Mouse (Mus musculus) intestine, postnatal 0 days (tissue): ENCODE measurements around the gene AI661453. TPM values are rescaled to one million over a fixed set of nuclear protein-coding genes. Genes with fewer than 3 reads are reported as not detected.

ENCODE experiments used
- ATAC-seq: fragments of 200-750 bp; cut with Nextera tagmentation; 2 replicates; pipeline ENCODE4 v1.8.0; 2017; ENCODE audit warnings: mild to moderate bottlenecking, moderate TSS enrichment, moderate library complexity
- H3K27ac ChIP-seq: fragments of 300-500 bp; sonication (generic); 2 replicates; pipeline ENCODE4 v1.5.1; 2014; ENCODE audit warnings: mild to moderate bottlenecking, low read depth, low read length, moderate library complexity
- H3K27me3 ChIP-seq: fragments of 300-500 bp; sonication (generic); replicated peaks from 2 replicates; pipeline ENCODE4 v1.6.1; 2014; ENCODE audit warnings: low read length, mixed read lengths; ENCODE audit not compliant: control insufficient read depth, insufficient read depth
- H3K36me3 ChIP-seq: fragments of 300-500 bp; sonication (generic); 2 replicates; pipeline ENCODE4 v1.6.1; 2014; ENCODE audit warnings: mild to moderate bottlenecking, moderate library complexity; ENCODE audit not compliant: control insufficient read depth, insufficient read depth
- H3K4me1 ChIP-seq: fragments of 300-500 bp; sonication (generic); replicated peaks from 2 replicates; pipeline ENCODE4 v1.6.1; 2014; ENCODE audit warnings: antibody characterized with exemption, low read length, mixed read lengths; ENCODE audit not compliant: control insufficient read depth, insufficient read depth
- H3K4me2 ChIP-seq: fragments of 300-500 bp; sonication (generic); replicated peaks from 2 replicates; pipeline ENCODE4 v1.6.1; 2014; ENCODE audit warnings: low read depth, mild to moderate bottlenecking, moderate library complexity
- H3K4me3 ChIP-seq: fragments of 300-500 bp; sonication (generic); 2 replicates; pipeline ENCODE4 v1.5.1; 2014; ENCODE audit warnings: low read depth, low read length
- H3K9ac ChIP-seq: fragments of 300-500 bp; sonication (generic); 2 replicates; pipeline ENCODE4 v1.6.1; 2014; ENCODE audit warnings: mild to moderate bottlenecking, low read depth, low read length
- H3K9me3 ChIP-seq: fragments of 300-500 bp; sonication (generic); 2 replicates; pipeline ENCODE4 v1.6.1; 2016; ENCODE audit warnings: mixed run types; ENCODE audit not compliant: control insufficient read depth
- CTCF ChIP-seq: sonication (generic); IDR thresholded peaks from 2 replicates; pipeline ENCODE4 v1.5.1; 2016; ENCODE audit warnings: low read depth, mild to moderate bottlenecking, control low read depth, antibody characterized with exemption, moderate library complexity
- WGBS: fragments of 180-500 bp; shearing (Covaris S2); extraction: QIAGEN DNeasy Blood & Tissue Kit; methylation state at CpG from one replicate; pipeline ENCODE4 v1.1.7; 2014; 5-methylcytosine and 5-hydroxymethylcytosine counted together
- polyA plus RNA-seq: library from polyadenylated mRNA; unstranded; fragments of >200 nt; fragmentation: Nextera tagmentation; extraction: Ambion mirVana; gene quantifications from 2 replicates; pipeline ENCODE4 v1.2.1, GENCODE M21; 2015

The AI661453 gene
- polyA plus RNA-seq, 1 experiment from 2014 or later, result 6.1 TPM

DNA sequence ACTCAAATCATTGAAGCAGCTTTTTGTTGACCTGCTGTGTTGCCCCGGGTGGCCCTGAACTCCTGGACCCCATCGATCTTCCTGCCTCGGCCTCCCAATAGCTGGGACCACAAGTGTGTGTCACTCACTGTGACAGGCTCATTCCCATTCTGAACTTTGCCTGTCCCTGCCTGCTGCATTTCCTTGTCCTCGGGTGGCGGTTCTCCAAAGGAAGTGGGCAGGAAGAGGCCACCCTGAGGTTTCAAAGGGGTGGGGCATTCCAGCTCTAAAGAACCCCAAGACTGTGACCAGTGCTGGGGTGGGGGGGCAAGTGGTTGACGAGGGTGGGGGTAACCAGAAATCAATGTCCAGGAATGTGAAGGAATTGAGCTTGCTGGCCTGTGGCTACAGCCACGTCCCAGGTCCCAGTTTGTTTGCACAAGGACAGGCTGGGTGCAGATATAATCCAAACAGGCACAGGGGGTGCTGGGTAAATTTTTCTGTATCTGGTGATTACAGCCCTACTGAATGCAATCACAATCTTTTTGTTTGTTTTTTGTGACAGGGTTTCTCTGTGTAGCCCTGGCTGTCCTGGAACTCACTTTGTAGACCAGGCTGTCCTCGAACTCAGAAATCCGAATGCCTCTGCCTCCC, 3.1 kb downstream of the AI661453 start:
- no peak for TF ChIP-seq CTCF
- Histone ChIP-seq H3K9me3 (no peaks in the 10 kb centered on the region), H3K27ac (peak overlapping the region; percentile 88), H3K36me3 (no peaks in the 10 kb centered on the region; the same call in 1 of the 2 replicates), H3K27me3 (no peaks in the 10 kb centered on the region), H3K9ac (peak overlapping the region; percentile 45; the same call in 1 of the 2 replicates), H3K4me2 (peak overlapping the region; percentile 71), H3K4me1 (peaks cover 8% of the 10 kb centered on the region; the same call in 1 of the 2 replicates), H3K4me3 (no peak overlapping the region)
- peak; percentile 67 for ATAC-seq
- 24% methylated on average over 9 of the region's 9 CpGs for WGBS

DNA sequence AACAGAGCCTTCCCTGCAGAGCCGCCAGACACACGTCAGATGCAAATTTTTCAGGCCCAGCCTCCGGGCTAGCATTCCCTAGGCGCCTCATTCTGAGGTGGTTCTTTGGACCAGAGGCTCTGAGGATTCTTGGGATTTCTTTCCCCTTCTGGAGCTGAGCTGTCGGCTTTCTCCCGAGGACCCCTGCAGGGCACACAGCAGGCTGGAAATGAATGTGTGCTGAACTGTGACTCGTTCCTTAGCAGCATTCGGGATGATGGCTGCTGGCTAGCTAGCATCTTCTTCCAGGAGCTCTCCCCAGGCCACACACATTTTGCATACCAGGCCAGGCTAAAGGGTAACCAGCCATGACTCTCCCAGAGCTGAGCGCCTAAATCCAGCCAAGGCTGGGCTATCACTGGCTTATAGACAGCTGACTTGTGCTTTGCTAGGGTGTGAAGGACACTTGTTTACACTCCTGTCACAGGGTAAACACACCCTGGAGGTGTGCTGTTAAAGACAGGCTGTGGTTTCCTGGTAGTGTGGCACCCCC, 4.0 kb downstream of the AI661453 start:
- Histone ChIP-seq H3K9ac (peak overlapping the region; percentile 45), H3K4me3 (no peak overlapping the region), H3K27ac (peak overlapping the region; percentile 88), H3K27me3 (no peaks in the 10 kb centered on the region), H3K4me1 (peaks cover 12% of the 10 kb centered on the region; the same call in 1 of the 2 replicates), H3K36me3 (no peaks in the 10 kb centered on the region; the same call in 1 of the 2 replicates), H3K9me3 (no peaks in the 10 kb centered on the region), H3K4me2 (peak overlapping the region; percentile 35; the same call in 1 of the 2 replicates)
- WGBS, result 28% methylated on average over 9 of the region's 9 CpGs
- no peak for TF ChIP-seq CTCF
- no peak for ATAC-seq

DNA sequence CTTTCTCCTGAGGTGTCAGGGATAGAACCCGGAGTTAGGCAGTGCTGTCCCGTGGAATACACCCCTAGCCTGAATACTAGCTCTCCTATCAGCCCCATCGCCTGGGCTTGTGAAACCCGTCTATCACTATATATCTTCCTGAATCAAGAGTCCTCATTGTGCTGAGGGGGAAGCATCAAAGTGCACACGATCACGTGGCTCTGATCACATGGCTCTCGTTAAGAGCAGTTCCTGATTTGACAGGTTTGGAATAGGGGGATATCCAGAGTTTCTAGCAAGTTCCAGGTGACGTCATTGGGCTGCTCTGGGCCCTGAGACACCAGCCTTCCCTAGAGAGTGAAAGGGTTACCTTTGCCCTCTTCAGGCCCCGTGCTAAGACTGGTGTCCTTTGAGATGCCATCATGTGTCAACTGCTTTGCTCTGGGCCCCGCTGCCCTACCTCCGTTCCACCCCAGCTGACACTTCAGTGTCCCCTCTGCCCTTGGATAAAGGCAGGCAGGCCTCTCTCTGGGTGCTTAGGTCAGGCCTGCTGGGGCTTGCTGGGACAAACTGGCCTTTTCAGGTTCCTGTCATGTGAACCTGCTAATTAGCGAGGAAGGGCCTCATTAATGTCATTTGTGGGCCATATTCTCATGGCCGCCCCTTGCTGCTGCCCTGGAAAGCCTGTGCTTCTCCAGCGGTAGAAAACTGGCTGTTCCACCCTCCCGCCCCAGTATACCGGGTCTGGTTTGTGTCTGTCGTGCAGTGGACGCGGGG, 5.1 kb downstream of the AI661453 start:
- 33% methylated on average over 19 of the region's 19 CpGs for WGBS
- peak overlapping the region; percentile 88 for H3K27ac ChIP-seq

DNA sequence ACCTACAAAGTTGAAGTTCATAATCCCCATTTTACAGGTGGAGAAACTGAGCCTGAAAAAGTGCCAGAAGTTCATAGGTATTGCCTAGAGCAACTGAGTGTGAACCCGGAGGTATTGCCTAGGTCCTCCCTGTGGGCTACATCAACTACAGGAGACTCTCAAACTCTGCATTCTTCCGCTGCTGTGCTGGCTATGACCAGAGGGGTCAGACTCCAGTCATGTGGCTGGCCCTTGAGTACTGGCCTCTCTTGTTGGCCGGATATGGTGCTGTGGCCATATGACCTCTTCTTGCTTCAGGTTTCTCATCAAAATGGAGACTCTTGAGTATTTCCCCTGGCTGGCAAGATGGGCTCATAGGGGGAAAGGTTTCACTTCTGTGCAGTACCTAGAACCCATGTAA, 5.9 kb downstream of the AI661453 start:
- H3K4me2 ChIP-seq, result 0 out of 2 replicates have a peak overlapping the region, but pooled peaks have one; percentile 10
- peaks cover 12% of the 10 kb centered on the region; the same call in 1 of the 2 replicates for H3K4me1 ChIP-seq
- H3K36me3 ChIP-seq, result no peaks in the 10 kb centered on the region; the same call in 1 of the 2 replicates
- 66% methylated on average over 3 of the region's 3 CpGs for WGBS
- no peak overlapping the region for H3K9ac ChIP-seq
- no peaks in the 10 kb centered on the region for H3K9me3 ChIP-seq
- no peak for ATAC-seq
- H3K4me3 ChIP-seq, result no peak overlapping the region
- no peaks in the 10 kb centered on the region for H3K27me3 ChIP-seq
- TF ChIP-seq CTCF, result peak; percentile 43
- peak overlapping the region; percentile 88 for H3K27ac ChIP-seq

More for the DNA sequence above, 5.1 kb downstream of the AI661453 start:
- Histone ChIP-seq H3K9me3 (no peaks in the 10 kb centered on the region), H3K27me3 (no peaks in the 10 kb centered on the region), H3K36me3 (no peaks in the 10 kb centered on the region; the same call in 1 of the 2 replicates), H3K4me2 (0 out of 2 replicates have a peak overlapping the region, but pooled peaks have one; percentile 10), H3K9ac (no peak overlapping the region), H3K4me3 (no peak overlapping the region), H3K4me1 (peaks cover 12% of the 10 kb centered on the region; the same call in 1 of the 2 replicates)
- ATAC-seq, result peak; percentile 72
- no peak for TF ChIP-seq CTCF

DNA sequence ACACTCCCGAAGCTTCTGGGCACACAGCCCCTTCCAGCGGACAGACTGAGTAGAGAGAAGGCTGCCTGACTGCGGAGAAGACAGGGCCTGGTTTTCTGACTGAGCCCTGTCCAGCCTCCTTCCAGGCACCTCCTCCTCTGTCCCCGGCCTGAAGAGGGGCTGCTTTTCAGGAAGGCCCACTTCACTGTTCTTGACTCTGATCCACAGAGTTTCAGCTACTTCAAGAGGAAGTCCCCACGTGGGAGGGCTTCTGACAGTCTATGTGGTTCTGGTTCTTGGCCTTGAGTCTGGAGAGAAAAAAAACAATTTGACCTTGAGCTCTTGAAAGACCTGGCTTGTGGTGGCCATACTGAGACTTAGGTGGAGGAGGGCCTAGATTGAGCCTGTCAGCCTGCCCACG, 7.7 kb downstream of the AI661453 start:
- H3K27ac ChIP-seq, result peak overlapping the region; percentile 36
- peaks cover 17% of the 10 kb centered on the region; the same call in 1 of the 2 replicates for H3K4me1 ChIP-seq
- no peaks in the 10 kb centered on the region for H3K27me3 ChIP-seq
- WGBS, result 53% methylated on average over 6 of the region's 6 CpGs
- no peaks in the 10 kb centered on the region for H3K9me3 ChIP-seq
- H3K9ac ChIP-seq, result peak overlapping the region; percentile 34
- no peak for ATAC-seq
- H3K4me2 ChIP-seq, result no peak overlapping the region
- TF ChIP-seq CTCF, result no peak
- H3K36me3 ChIP-seq, result peaks cover 5% of the 10 kb centered on the region; the same call in 1 of the 2 replicates
- H3K4me3 ChIP-seq, result no peak overlapping the region

DNA sequence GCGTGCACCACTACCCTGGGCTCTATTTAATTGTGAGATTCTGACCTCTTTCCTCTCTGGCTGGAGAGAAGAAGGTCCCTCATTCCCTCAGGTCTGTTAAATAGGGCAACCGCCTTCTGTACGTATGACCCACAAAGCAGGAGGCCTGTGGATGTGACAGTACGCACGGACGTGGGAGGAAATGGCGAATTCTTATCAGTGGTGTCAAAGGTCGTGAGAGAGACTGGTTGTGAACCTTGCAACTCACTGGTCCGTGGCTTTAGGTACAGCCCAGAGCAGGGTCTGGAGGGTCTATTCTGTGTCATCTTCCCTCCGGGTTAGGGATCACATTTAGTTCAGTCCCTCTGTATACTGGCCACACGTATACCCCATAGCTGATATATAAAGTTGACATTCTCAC, 9.1 kb downstream of the AI661453 start:
- Histone ChIP-seq H3K27ac (peak overlapping the region; percentile 55), H3K4me2 (0 out of 2 replicates have a peak overlapping the region, but pooled peaks have one; percentile 2), H3K9me3 (no peaks in the 10 kb centered on the region), H3K36me3 (peaks cover 5% of the 10 kb centered on the region; the same call in 1 of the 2 replicates), H3K4me3 (no peak overlapping the region), H3K9ac (no peak overlapping the region), H3K27me3 (no peaks in the 10 kb centered on the region), H3K4me1 (peaks cover 18% of the 10 kb centered on the region)
- TF ChIP-seq CTCF, result no peak
- ATAC-seq, result no peak
- 38% methylated on average over 11 of the region's 11 CpGs for WGBS
